Comparison of ENCODE assay signal across 13 mouse cellular contexts in the genomic region with DNA sequence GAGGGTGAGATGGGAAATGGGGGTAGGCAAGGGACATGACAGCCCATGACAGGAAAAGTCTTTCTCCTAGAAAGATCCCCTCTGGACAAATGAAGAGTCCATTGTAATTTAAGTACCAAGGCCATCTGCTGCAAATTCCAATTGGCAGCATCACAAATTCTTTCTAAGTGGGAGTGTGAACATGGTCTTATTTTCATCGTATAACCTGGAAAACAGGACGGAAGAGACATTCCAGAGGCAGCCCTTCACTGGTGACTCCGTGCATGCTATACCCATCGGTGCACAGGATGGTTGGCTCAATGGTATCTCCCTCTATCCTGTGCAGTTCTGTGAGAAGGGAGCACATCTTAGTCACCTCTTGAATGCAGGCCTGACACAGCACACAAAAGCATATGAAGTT.
"Had no signal": no experiment of that assay in that cellular context is flagged by ENCODE, and none has a peak within 500 bp of the region (broad histone marks: within the 10 kb centered on the region; RNA-seq: fewer than 3 reads in every experiment).

No protein-coding gene starts in this region.

- H3K27ac ChIP-seq: limb, embryonic 15.5 days; liver, embryonic 12.5 days; midbrain, embryonic 10.5 days; neural tube, embryonic 12.5 days; stomach, embryonic 15.5 days had no signal

- H3K27me3 ChIP-seq: limb, embryonic 15.5 days; liver, embryonic 12.5 days; neural tube, embryonic 12.5 days; stomach, embryonic 15.5 days had no signal

- ATAC-seq: liver, embryonic 12.5 days had no signal

- H3K36me3 ChIP-seq: limb, embryonic 15.5 days; liver, embryonic 12.5 days; midbrain, embryonic 10.5 days; neural tube, embryonic 12.5 days; stomach, embryonic 15.5 days had no signal

- H3K4me1 ChIP-seq: limb, embryonic 15.5 days; liver, embryonic 12.5 days; neural tube, embryonic 12.5 days; stomach, embryonic 15.5 days had no signal

- H3K9ac ChIP-seq: limb, embryonic 15.5 days; liver, embryonic 12.5 days; lung, embryonic 14.5 days; neural tube, embryonic 12.5 days; stomach, embryonic 15.5 days had no signal

- H3K4me2 ChIP-seq: limb, embryonic 15.5 days; liver, embryonic 12.5 days; lung, embryonic 14.5 days; neural tube, embryonic 12.5 days; stomach, embryonic 15.5 days had no signal

- H3K4me3 ChIP-seq: limb, embryonic 15.5 days; liver, embryonic 12.5 days; midbrain, embryonic 10.5 days; neural tube, embryonic 12.5 days; stomach, embryonic 15.5 days had no signal

- DNase-seq: kidney, adult 11 months; kidney, adult 9 months; kidney, postnatal 14 days; lung, embryonic 14.5 days; lung, postnatal 10 days; lung, postnatal 4 days; midbrain, embryonic 14.5 days; thymus, postnatal 4 days had no signal

- H3K9me3 ChIP-seq: limb, embryonic 15.5 days; liver, embryonic 12.5 days; midbrain, embryonic 10.5 days; neural tube, embryonic 12.5 days; stomach, embryonic 15.5 days had no signal
